Mouse (Mus musculus) lung, adult 2 months (tissue): ENCODE measurements around the gene Fam120a.

Experiments
- CTCF ChIP-seq: fragments of 200-500 bp; IDR thresholded peaks from 2 replicates; pipeline ENCODE4 v1.5.1; 2011; ENCODE audit warnings: mild to moderate bottlenecking, low read length, control low read depth; ENCODE audit not compliant: insufficient read depth
- POLR2A ChIP-seq: fragments of 200-500 bp; IDR thresholded peaks from 2 replicates; pipeline ENCODE4 v1.6.1; 2011; ENCODE audit warnings: low read depth, mild to moderate bottlenecking, control low read depth, low read length, borderline replicate concordance; ENCODE audit errors: extremely low read depth

DNA sequence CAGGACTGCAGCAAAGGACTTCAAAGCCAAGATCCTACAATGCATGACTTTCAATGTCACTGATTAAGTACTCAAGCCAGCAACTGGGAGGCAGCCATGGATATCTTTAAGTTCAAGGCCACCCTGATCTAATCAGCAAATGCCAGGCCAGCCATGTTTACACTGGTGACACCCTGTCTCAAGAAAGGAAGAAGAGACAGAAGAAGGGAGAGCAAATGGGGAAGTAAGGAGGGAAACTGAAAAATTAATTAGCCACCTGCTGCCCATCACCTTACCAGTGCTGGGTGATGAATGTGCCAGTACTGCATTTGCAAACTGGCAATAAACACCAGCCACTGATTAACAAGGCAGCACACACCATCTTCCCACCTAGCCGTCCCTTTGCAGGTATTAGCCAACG, 25.3 kb downstream of the Fam120a start:
- TF ChIP-seq POLR2A (no peak), CTCF (no peak)
